Mouse (Mus musculus): ENCODE measurements around the gene Dhx33. TPM values are rescaled to one million over a fixed set of nuclear protein-coding genes. Genes with fewer than 3 reads are reported as not detected.
A peak's percentile ranks its signal among the peaks of the same experiment; 100 is the strongest.

Gene Dhx33
- polyA plus RNA-seq, 1 experiment from 2014 or later: 5.1 TPM

DNA sequence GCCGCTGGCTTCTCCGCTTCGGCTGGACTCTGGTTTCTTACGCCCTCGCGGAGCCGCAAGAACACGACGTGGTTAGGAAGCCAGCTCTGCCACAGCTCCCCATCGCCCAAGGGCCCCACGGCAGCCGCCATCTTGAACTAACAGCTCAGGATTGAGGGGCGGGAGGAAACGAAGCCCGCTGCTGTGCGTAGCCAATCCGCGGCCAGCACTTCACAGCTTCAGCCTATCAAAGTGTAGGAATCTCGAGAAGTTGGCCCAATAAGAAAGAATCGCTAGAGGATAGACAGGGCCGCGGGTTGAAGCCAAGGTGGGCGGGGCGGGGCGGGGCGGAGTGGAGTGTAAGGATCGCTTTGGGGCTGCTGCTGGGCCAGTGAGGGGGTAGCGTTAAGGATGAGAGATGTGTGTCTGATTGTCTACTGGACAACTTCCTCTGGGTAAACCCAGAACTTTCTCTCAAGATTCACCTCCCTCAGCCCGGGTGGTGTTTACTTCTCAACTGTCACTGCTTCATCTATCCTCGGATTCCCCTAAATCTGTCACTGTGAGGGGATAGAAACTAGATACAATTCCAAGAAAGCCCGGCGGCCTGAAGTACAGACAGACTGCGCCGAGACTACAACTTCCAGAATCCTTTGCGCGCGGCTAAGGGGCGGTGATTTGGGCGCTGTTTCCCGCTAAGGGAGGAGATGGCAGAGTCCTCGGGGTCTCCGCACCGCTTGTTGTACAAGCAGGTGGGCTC is 34.2 kb downstream of the Dhx33 start, which contains the start of the genes Nup88 and Rpain:
Gene Nup88, minus strand, starts transcription at position 153 of the 739 bp plus-strand sequence.
Gene Rpain, plus strand, starts transcription at position 393 of the 739 bp plus-strand sequence.
- peak within 1 kb of the TSS; percentile 93 for H3K4me3 ChIP-seq (ENCODE audit: low read depth, low read length)
- TF ChIP-seq CTCF (IDR thresholded peaks at IDR 0.05; ENCODE audit: low read depth): no peak
- no peak for TF ChIP-seq EP300 (optimal IDR thresholded peaks at IDR 0.05)
- H3K27me3 ChIP-seq (ENCODE audit: control insufficient read depth, insufficient read depth, low read length): no peaks in the 10 kb centered on the region
- no peaks in the 10 kb centered on the region for H3K9me3 ChIP-seq (ENCODE audit: control insufficient read depth, low read length)
- ATAC-seq (ENCODE audit: low FRiP score, low TSS enrichment) (peak; percentile 96), DNase-seq (ENCODE audit: low spot score) (peak; percentile 96)
- H3K27ac ChIP-seq (replicated peaks): peak within 1 kb of the TSS; percentile 85
- H3K4me2 ChIP-seq (replicated peaks; ENCODE audit: low read depth): peak within 1 kb of the TSS; percentile 79
- H3K9ac ChIP-seq (ENCODE audit: low read length): peak within 1 kb of the TSS; percentile 91
- peaks cover 4% of the 10 kb centered on the region for H3K36me3 ChIP-seq (ENCODE audit: control insufficient read depth, insufficient read depth, low read length)
- H3K4me1 ChIP-seq (replicated peaks; ENCODE audit: control insufficient read depth, insufficient read depth): no peaks in the 10 kb centered on the region
- 0% methylated on average over 42 of the region's 43 CpGs for WGBS

GRCm38 (mm10) chr11:70969271-70969794 is 34.9 kb downstream of the Dhx33 start:
- H3K4me1 ChIP-seq (replicated peaks; ENCODE audit: control insufficient read depth, insufficient read depth): no peaks in the 10 kb centered on the region
- no peaks in the 10 kb centered on the region for H3K27me3 ChIP-seq (ENCODE audit: control insufficient read depth, insufficient read depth, low read length)
- peak overlapping the region; percentile 93 for H3K4me3 ChIP-seq (ENCODE audit: low read depth, low read length)
- peaks cover 4% of the 10 kb centered on the region; the same call in 1 of the 2 replicates for H3K36me3 ChIP-seq (ENCODE audit: control insufficient read depth, insufficient read depth, low read length)
- no peak for DNase-seq (ENCODE audit: low spot score)
- peak overlapping the region; percentile 85 for H3K27ac ChIP-seq (replicated peaks)
- H3K4me2 ChIP-seq (replicated peaks; ENCODE audit: low read depth): peak overlapping the region; percentile 73
- no peaks in the 10 kb centered on the region for H3K9me3 ChIP-seq (ENCODE audit: control insufficient read depth, low read length)
- TF ChIP-seq EP300 (optimal IDR thresholded peaks at IDR 0.05): no peak
- TF ChIP-seq CTCF (IDR thresholded peaks at IDR 0.05; ENCODE audit: low read depth): no peak
- under 1% methylated on average over 25 of the region's 25 CpGs for WGBS
- peak; percentile 4 for ATAC-seq (ENCODE audit: low FRiP score, low TSS enrichment)
- H3K9ac ChIP-seq (ENCODE audit: low read length): peak overlapping the region; percentile 91

DNA sequence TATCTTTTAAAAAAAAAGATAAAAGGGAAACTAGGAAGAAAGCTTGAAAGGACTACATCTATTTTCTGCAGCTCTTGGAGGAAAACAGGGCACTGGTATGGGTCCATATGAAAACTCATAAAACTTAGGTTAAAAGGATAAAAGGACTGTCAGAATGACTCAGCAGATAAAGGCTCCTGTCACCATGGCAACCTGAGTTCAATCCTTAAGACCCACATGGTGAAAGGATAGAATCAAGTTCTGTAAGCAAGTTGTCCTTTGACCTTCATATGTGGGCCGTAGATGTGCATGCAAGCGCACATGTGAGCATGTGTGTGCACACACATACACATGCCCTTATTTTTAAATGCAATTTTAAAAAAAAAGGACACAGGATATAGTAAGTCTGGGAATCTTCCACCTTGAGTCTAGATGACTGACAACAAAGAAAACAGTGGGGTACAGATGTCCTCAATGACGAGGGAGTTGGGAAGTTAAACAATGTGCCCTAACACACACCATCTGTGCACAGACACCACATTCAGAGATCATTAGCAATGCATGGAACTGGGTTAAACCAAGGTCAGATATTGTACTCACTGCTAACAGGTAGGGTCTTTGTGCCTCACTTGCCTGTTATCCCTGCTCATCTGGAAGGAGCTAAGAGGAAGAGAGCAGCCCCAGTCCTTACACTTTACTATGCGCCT is 39.9 kb downstream of the Dhx33 start:
- 82% methylated on average over 4 of the region's 4 CpGs for WGBS
- DNase-seq (ENCODE audit: low spot score) (no peak), ATAC-seq (ENCODE audit: low FRiP score, low TSS enrichment) (no peak)
- Histone ChIP-seq H3K36me3 (ENCODE audit: control insufficient read depth, insufficient read depth, low read length) (peaks cover 7% of the 10 kb centered on the region), H3K27ac (replicated peaks) (no peak overlapping the region; the same call in 1 of the 2 replicates), H3K27me3 (ENCODE audit: control insufficient read depth, insufficient read depth, low read length) (no peaks in the 10 kb centered on the region), H3K9ac (ENCODE audit: low read length) (no peak overlapping the region), H3K4me3 (ENCODE audit: low read depth, low read length) (no peak overlapping the region), H3K4me2 (replicated peaks; ENCODE audit: low read depth) (no peak overlapping the region), H3K9me3 (ENCODE audit: control insufficient read depth, low read length) (no peaks in the 10 kb centered on the region), H3K4me1 (replicated peaks; ENCODE audit: control insufficient read depth, insufficient read depth) (no peaks in the 10 kb centered on the region)
- TF ChIP-seq CTCF (IDR thresholded peaks at IDR 0.05; ENCODE audit: low read depth): no peak
- no peak for TF ChIP-seq EP300 (optimal IDR thresholded peaks at IDR 0.05)

DNA sequence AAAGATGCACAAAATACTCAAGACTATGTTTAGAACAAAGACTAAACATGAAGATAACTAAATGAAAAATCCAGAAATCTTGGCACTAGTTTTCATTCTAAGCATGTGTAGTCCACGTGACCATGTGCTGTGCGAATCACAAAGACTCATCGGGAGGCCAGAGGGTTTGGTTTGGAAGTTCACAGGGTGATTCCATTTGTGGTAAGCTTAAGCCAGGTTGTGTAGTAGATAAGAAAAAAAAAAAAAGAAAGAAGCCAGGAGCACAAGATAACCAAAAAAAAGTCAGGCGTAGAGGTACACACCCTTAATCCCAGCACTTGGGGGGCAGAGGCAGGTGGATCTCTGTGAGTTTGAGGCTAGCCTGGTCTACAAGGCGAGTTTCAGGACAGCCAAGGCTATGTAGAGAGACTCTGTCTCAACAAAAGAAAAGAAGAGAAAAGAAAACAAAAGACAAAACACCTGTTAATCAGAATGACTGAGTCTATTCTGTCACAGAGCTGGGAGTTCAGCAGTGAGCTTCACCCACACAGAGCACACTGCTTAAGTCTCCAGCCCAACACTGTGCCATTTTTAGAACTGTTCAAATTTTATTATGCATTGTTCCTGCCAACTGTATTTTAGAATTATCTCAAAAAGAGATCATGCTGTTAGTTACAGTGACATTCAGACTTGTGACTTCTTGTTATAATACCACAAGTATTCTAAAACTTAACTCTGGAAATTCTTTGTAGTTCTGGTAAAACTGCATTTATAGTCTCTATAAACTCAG is 43.3 kb downstream of the Dhx33 start:
- Histone ChIP-seq H3K4me2 (replicated peaks; ENCODE audit: low read depth) (no peak overlapping the region), H3K4me1 (replicated peaks; ENCODE audit: control insufficient read depth, insufficient read depth) (no peaks in the 10 kb centered on the region), H3K36me3 (ENCODE audit: control insufficient read depth, insufficient read depth, low read length) (peaks cover 17% of the 10 kb centered on the region), H3K27ac (replicated peaks) (no peak overlapping the region), H3K4me3 (ENCODE audit: low read depth, low read length) (no peak overlapping the region), H3K27me3 (ENCODE audit: control insufficient read depth, insufficient read depth, low read length) (no peaks in the 10 kb centered on the region), H3K9me3 (ENCODE audit: control insufficient read depth, low read length) (no peaks in the 10 kb centered on the region), H3K9ac (ENCODE audit: low read length) (no peak overlapping the region)
- DNase-seq (ENCODE audit: low spot score) (no peak), ATAC-seq (ENCODE audit: low FRiP score, low TSS enrichment) (no peak)
- WGBS: 86% methylated on average over 5 of the region's 5 CpGs
- no peak for TF ChIP-seq CTCF (IDR thresholded peaks at IDR 0.05; ENCODE audit: low read depth)
- no peak for TF ChIP-seq EP300 (optimal IDR thresholded peaks at IDR 0.05)

DNA sequence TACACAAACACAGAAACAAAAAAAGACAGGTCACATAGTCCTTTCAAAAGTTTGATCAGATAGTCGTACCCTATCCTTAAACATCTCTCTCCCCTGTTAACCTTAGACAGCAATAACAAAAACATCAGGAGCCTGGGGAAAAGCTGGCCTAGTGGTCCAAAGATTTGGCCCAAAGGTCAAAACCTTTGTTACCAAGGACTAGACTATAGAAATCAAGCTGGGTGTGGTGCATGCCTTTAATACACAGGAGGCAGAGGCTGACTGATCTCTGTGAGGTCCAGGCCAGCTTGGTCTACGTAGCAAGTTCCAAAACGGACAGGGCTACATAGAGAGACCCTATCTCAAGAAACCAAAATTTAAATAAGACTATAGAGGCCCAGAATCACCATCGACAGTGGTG is 49.5 kb downstream of the Dhx33 start:
- DNase-seq (ENCODE audit: low spot score): no peak
- Histone ChIP-seq H3K36me3 (ENCODE audit: control insufficient read depth, insufficient read depth, low read length) (peaks cover 30% of the 10 kb centered on the region), H3K4me3 (ENCODE audit: low read depth, low read length) (no peak overlapping the region), H3K27me3 (ENCODE audit: control insufficient read depth, insufficient read depth, low read length) (no peaks in the 10 kb centered on the region), H3K27ac (replicated peaks) (no peak overlapping the region), H3K9ac (ENCODE audit: low read length) (no peak overlapping the region), H3K4me1 (replicated peaks; ENCODE audit: control insufficient read depth, insufficient read depth) (no peaks in the 10 kb centered on the region), H3K4me2 (replicated peaks; ENCODE audit: low read depth) (no peak overlapping the region), H3K9me3 (ENCODE audit: control insufficient read depth, low read length) (no peaks in the 10 kb centered on the region)
- TF ChIP-seq EP300 (optimal IDR thresholded peaks at IDR 0.05) (no peak), CTCF (IDR thresholded peaks at IDR 0.05; ENCODE audit: low read depth) (no peak)
- 90% methylated on average over 4 of the region's 4 CpGs for WGBS
- ATAC-seq (ENCODE audit: low FRiP score, low TSS enrichment): no peak

Data from stomach, postnatal 0 days (tissue).